Mouse (Mus musculus) kidney, adult 2 months (tissue): ENCODE results near the gene Hsf4.

Experiments used
- CTCF ChIP-seq: fragments of 200-500 bp; conservative IDR thresholded peaks from 2 replicates; pipeline ENCODE4 v1.5.1; 2011; ENCODE audit warnings: low read depth, mild to moderate bottlenecking, control low read depth, low read length, moderate library complexity, mixed read lengths; ENCODE audit not compliant: insufficient read depth, insufficient read length
- POLR2A ChIP-seq: fragments of 200-500 bp; IDR thresholded peaks from one replicate; pipeline ENCODE4 v1.6.1; 2011; ENCODE audit warnings: low read depth, low read length, control low read depth

DNA sequence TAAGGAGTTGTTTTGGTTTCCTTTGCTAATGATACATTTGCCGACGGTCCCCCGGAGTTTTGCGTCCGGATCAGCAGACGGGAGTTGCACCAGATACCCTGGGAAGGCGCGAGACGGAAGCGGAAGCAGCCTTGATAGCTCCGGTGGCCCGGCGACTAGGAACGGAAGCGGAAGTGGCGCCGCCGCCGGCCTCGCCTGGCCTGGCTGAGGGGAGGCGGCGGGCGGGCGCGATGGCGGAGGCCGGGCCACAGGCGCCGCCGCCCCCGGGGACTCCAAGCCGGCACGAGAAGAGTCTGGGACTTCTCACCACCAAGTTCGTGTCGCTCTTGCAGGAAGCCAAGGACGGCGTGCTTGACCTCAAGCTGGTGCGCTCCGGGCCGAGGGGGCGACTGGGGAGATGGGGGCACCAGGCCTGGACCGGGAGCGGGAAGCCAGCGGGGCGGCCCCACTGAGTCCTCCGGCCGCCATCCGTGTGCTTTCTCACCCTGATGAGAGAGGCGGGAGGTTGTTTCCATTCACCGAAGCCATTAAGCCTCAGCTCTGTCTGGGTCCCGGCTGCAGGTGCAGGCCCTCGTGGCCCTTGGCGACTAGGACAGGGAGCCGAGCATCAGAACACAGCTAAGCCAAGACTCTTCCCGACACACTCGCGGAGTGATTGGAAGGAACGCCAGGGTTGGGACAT, 28.1 kb downstream of the Hsf4 start, which contains the start of gene E2f4:
- TF ChIP-seq CTCF, result no peak
- no peak for TF ChIP-seq POLR2A
